Mouse (Mus musculus): ENCODE data around the gene Tmem110.

Tmem110 gene

GRCm38 (mm10) chr14:30903036-30903435 is 77.6 kb downstream of the Tmem110 start:
- no peak for DNase-seq (ENCODE audit: low spot score)

GRCm38 (mm10) chr14:30904307-30904706 is 78.9 kb downstream of the Tmem110 start:
- no peak for DNase-seq (ENCODE audit: low spot score)

- no peak for DNase-seq (ENCODE audit: low spot score)
Observed at GRCm38 (mm10) chr14:30906001-30906400, 80.6 kb downstream of the Tmem110 start.

- no peak for DNase-seq (ENCODE audit: low spot score)
Observed at GRCm38 (mm10) chr14:30907814-30908265, 82.5 kb downstream of the Tmem110 start.

GRCm38 (mm10) chr14:30911141-30911540 is 85.8 kb downstream of the Tmem110 start:
- DNase-seq (ENCODE audit: low spot score), result no peak

- no peak for DNase-seq (ENCODE audit: low spot score)
Observed at GRCm38 (mm10) chr14:30912641-30913040, 87.3 kb downstream of the Tmem110 start.

- no peak for DNase-seq (ENCODE audit: low spot score)
Observed at GRCm38 (mm10) chr14:30913404-30913803, 88.0 kb downstream of the Tmem110 start.

- no peak for DNase-seq (ENCODE audit: low spot score)
Observed at GRCm38 (mm10) chr14:30916516-30916915, 91.1 kb downstream of the Tmem110 start.

GRCm38 (mm10) chr14:30922053-30922670 is 96.8 kb downstream of the Tmem110 start:
- no peak for DNase-seq (ENCODE audit: low spot score)

- no peak for DNase-seq (ENCODE audit: low spot score)
Observed at GRCm38 (mm10) chr14:30923375-30924105, 98.2 kb downstream of the Tmem110 start, which contains the start of gene Itih3. TSS of gene Itih3 (minus strand) at chr14:30923760.

- DNase-seq (ENCODE audit: low spot score), result no peak
Observed at GRCm38 (mm10) chr14:30925492-30925891, 100.1 kb downstream of the Tmem110 start.

All from urinary bladder, postnatal 25 days (tissue).